Mouse (Mus musculus) CH12.LX (cell line): ENCODE measurements at regions not wholly inside any gene's neighbourhood (a gene's known extent, or its start where the extent isn't known, plus 50 kb on each side); places are given as distances from the start of the nearest gene placed in this dataset.

Source experiments
- DNase-seq: peaks from one replicate; pipeline ENCODE4 v3.0.0-alpha.2; 2013; ENCODE audit errors: extremely low read depth
- H3K27ac ChIP-seq: 2 replicates; pipeline ENCODE4 v1.5.1; 2012; ENCODE audit warnings: low read depth, mild to moderate bottlenecking, control low read depth, moderate library complexity; ENCODE audit not compliant: insufficient read depth
- H3K27me3 ChIP-seq: replicated peaks from 2 replicates; pipeline ENCODE3; 2012; ENCODE audit warnings: inconsistent platforms
- H3K36me3 ChIP-seq, 2 experiments: replicated peaks in 1 of 2; 2 replicates each; pipeline versions ENCODE3 to v1.6.1; 2012; ENCODE audit warnings: inconsistent platforms in 1 of 2, low read length in 1 of 2, mild to moderate bottlenecking in 1 of 2, mixed read lengths in 1 of 2, moderate library complexity in 1 of 2; ENCODE audit not compliant: control insufficient read depth in 1 of 2, insufficient read depth in 1 of 2
- H3K4me1 ChIP-seq, 2 experiments: 2 replicates each; pipeline ENCODE4 v1.6.1; 2012; ENCODE audit warnings: inconsistent platforms in 1 of 2, moderate library complexity in 1 of 2; ENCODE audit not compliant: insufficient read depth in 2 of 2, control insufficient read depth in 1 of 2
- H3K4me2 ChIP-seq: 2 replicates; pipeline ENCODE4 v1.6.1; 2012; ENCODE audit warnings: low read depth, mild to moderate bottlenecking, control low read depth; ENCODE audit not compliant: poor library complexity, insufficient read depth, severe bottlenecking
- H3K4me3 ChIP-seq, 3 experiments: fragments of 150-350 bp in 1 of 3; sonication (generic) in 1 of 3; replicated peaks in 1 of 3; 2 replicates each; pipeline versions ENCODE3 to v1.5.1; 2011 to 2012; ENCODE audit warnings: low read depth in 2 of 3, low read length in 2 of 3, mild to moderate bottlenecking in 2 of 3, moderate library complexity in 2 of 3, control low read depth in 1 of 3, improper control_type of control experiment in 1 of 3, inconsistent platforms in 1 of 3, mixed read lengths in 1 of 3; ENCODE audit not compliant: poor library complexity in 1 of 3
- H3K79me2 ChIP-seq: replicated peaks from 2 replicates; pipeline ENCODE4 v1.6.1; 2012; ENCODE audit warnings: mild to moderate bottlenecking, moderate library complexity; ENCODE audit not compliant: control insufficient read depth, poor library complexity, insufficient read depth, severe bottlenecking; ENCODE audit errors: extremely low read depth
- H3K9ac ChIP-seq: 2 replicates; pipeline ENCODE4 v1.6.1; 2012; ENCODE audit warnings: low read depth, mild to moderate bottlenecking, control low read depth, moderate library complexity; ENCODE audit not compliant: insufficient read depth
- H3K9me3 ChIP-seq: replicated peaks from 2 replicates; pipeline ENCODE3; 2012; ENCODE audit warnings: low read length, inconsistent platforms, mixed read lengths
- BHLHE40 ChIP-seq: IDR thresholded peaks from 2 replicates; pipeline ENCODE4 v1.6.1; 2011; ENCODE audit warnings: mild to moderate bottlenecking, low read depth, low read length, improper control_type of control experiment
- CHD1 ChIP-seq: IDR thresholded peaks from 2 replicates; pipeline ENCODE4 v1.6.1; 2012; ENCODE audit warnings: low read depth, low read length, improper control_type of control experiment, inconsistent platforms
- CHD2 ChIP-seq: IDR thresholded peaks from 2 replicates; pipeline ENCODE4 v1.6.1; 2011; ENCODE audit warnings: low read length, improper control_type of control experiment
- CTCF ChIP-seq, 2 experiments: IDR thresholded peaks in 1 of 2; conservative IDR thresholded peaks in 1 of 2; 2 replicates each; pipeline ENCODE4 v1.5.1; 2011 to 2012; ENCODE audit warnings: low read depth in 2 of 2, low read length in 2 of 2, improper control_type of control experiment in 1 of 2, inconsistent platforms in 1 of 2, mild to moderate bottlenecking in 1 of 2, moderate library complexity in 1 of 2
- ETS1 ChIP-seq: conservative IDR thresholded peaks from 2 replicates; pipeline ENCODE4 v1.6.1; 2012; ENCODE audit warnings: low read depth, mild to moderate bottlenecking, inconsistent platforms, low read length, improper control_type of control experiment, moderate library complexity
- GABPA ChIP-seq: IDR thresholded peaks from 2 replicates; pipeline ENCODE4 v1.6.1; 2012; ENCODE audit warnings: low read depth, low read length, improper control_type of control experiment, inconsistent platforms; ENCODE audit not compliant: insufficient replicate concordance
- JUN ChIP-seq: IDR thresholded peaks from 2 replicates; pipeline ENCODE4 v1.6.1; 2011; ENCODE audit warnings: low read depth, mild to moderate bottlenecking, low read length, improper control_type of control experiment, moderate library complexity; ENCODE audit not compliant: insufficient read depth
- JUND ChIP-seq: conservative IDR thresholded peaks from 2 replicates; pipeline ENCODE4 v1.6.1; 2011; ENCODE audit warnings: low read depth, low read length, improper control_type of control experiment
- KAT2A ChIP-seq: IDR thresholded peaks from 2 replicates; pipeline ENCODE4 v1.6.1; 2012; ENCODE audit warnings: low read length, improper control_type of control experiment, inconsistent platforms; ENCODE audit not compliant: insufficient replicate concordance
- MAX ChIP-seq: IDR thresholded peaks from 2 replicates; pipeline ENCODE4 v1.6.1; 2011; ENCODE audit warnings: low read length, improper control_type of control experiment
- MEF2A ChIP-seq: IDR thresholded peaks from 2 replicates; pipeline ENCODE4 v1.6.1; 2014; ENCODE audit warnings: low read depth, mild to moderate bottlenecking, inconsistent platforms, low read length, improper control_type of control experiment, borderline replicate concordance
- SIN3A ChIP-seq: IDR thresholded peaks from 2 replicates; pipeline ENCODE4 v1.6.1; 2012; ENCODE audit warnings: low read length, improper control_type of control experiment, inconsistent platforms
- TBP ChIP-seq: conservative IDR thresholded peaks from 2 replicates; pipeline ENCODE4 v1.6.1; 2011; ENCODE audit warnings: low read depth, low read length, improper control_type of control experiment
- UBTF ChIP-seq: IDR thresholded peaks from 2 replicates; pipeline ENCODE4 v1.6.1; 2012; ENCODE audit warnings: low read depth, mild to moderate bottlenecking, inconsistent platforms, low read length, improper control_type of control experiment, moderate library complexity
- ZC3H11A ChIP-seq: IDR thresholded peaks from 2 replicates; pipeline ENCODE4 v1.6.1; 2012; ENCODE audit warnings: low read depth, mild to moderate bottlenecking, inconsistent platforms, low read length, improper control_type of control experiment
- ZMIZ1 ChIP-seq: IDR thresholded peaks from 2 replicates; pipeline ENCODE4 v1.6.1; 2012; ENCODE audit warnings: low read depth, mild to moderate bottlenecking, inconsistent platforms, low read length, improper control_type of control experiment
- ZNF384 ChIP-seq: IDR thresholded peaks from 2 replicates; pipeline ENCODE4 v1.6.1; 2012; ENCODE audit warnings: low read depth, low read length, improper control_type of control experiment, inconsistent platforms
- dilution Hi-C: fragments of 300-500 bp; cut with MboI; formaldehyde crosslinking; loops from 2 replicates; pipeline ENCODE4 v1.14.3; 2020; ENCODE audit warnings: low sequenced_read_pairs; ENCODE audit not compliant: extremely low pct_unique_long_range_greater_than_20kb, extremely low pct_ligation_motif_present
- in situ Hi-C: fragments of 300-500 bp; cut with MboI; formaldehyde crosslinking; loops from 3 replicates; pipeline ENCODE4 v1.14.3; 2019; ENCODE audit warnings: low sequenced_read_pairs, low pct_ligation_motif_present, low pct_unique_long_range_greater_than_20kb, mixed read lengths

DNA sequence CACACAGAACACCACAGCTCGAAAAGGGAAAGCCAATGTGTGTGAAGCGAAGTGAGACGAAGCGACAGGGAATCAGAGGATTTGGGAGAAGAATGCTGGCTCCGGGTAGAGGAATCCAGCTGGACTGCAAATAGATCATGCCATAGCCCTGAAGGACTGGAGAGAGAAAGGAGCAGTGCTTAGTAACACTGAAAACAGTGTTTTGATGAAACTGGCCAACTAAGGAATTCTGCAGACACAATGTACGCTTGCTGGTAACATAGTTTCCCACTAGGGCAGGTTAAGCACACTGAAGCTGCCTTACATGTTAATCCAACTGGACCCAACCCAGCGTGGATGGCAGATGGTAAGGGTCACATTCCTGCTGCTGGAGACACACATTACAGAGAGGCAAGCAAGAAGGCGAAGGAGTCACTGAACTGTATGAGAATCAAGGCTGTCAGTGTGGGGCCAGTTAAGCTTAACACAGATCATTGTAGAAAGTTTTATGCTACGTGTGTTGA lies 102.6 kb upstream of the Myocd start:
- Histone ChIP-seq H3K4me2 (no peak overlapping the region), H3K79me2 (no peaks in the 10 kb centered on the region), H3K36me3 (no peaks in the 10 kb centered on the region), H3K4me1 (no peaks in the 10 kb centered on the region), H3K27me3 (no peaks in the 10 kb centered on the region), H3K9ac (no peak overlapping the region), H3K27ac (no peak overlapping the region)
- dilution Hi-C loops (no loop called here), in situ Hi-C loops (no loop called here)
- TF ChIP-seq GABPA: no peak
- TF ChIP-seq JUND: no peak
- no peak for TF ChIP-seq ZMIZ1
- TF ChIP-seq CHD1: no peak
- TF ChIP-seq, all 38 proteins: peak for 0
- DNase-seq: no peak
- no peaks in the 10 kb centered on the region for H3K9me3 ChIP-seq
- H3K4me3 ChIP-seq: no peak overlapping the region

DNA sequence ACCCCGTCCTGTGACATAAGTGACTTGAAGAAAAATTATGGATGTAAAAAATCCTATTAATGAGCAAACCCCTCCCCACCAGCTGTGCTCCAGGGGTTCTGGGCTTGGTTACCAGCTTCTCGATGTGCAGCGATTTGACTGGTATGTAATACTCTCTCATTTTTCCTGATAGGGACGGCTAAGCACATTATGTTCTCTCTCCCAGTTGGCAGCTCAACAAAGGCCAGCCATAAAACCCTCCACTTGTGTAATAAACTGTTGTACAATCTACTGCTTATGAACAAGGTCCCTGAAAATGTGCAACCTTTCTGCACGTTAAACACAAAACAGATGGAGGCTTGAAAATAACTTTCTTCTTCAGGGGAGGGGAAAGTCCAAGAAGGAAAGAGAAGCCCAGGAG lies 98.0 kb upstream of the Myocd start:
- Histone ChIP-seq H3K9ac (no peak overlapping the region), H3K79me2 (no peaks in the 10 kb centered on the region), H3K36me3 (no peaks in the 10 kb centered on the region), H3K4me2 (no peak overlapping the region), H3K27ac (no peak overlapping the region), H3K27me3 (no peaks in the 10 kb centered on the region), H3K4me3 (no peak overlapping the region), H3K9me3 (no peaks in the 10 kb centered on the region), H3K4me1 (no peaks in the 10 kb centered on the region)
- TF ChIP-seq SIN3A: no peak
- no peak for TF ChIP-seq ETS1
- TF ChIP-seq TBP: no peak
- no peak for TF ChIP-seq JUN
- TF ChIP-seq BHLHE40: no peak
- no peak for TF ChIP-seq CTCF (conservative IDR thresholded peaks at IDR 0.05 in 1 of 2, IDR thresholded peaks at IDR 0.05 in 1 of 2; ENCODE audit: low read depth in 2 of 2, low read length in 2 of 2)
- no peak for TF ChIP-seq ZMIZ1
- TF ChIP-seq MEF2A: no peak
- TF ChIP-seq KAT2A: no peak
- no peak for TF ChIP-seq GABPA
- TF ChIP-seq MAX: no peak
- TF ChIP-seq ZC3H11A: no peak
- no peak for TF ChIP-seq CHD2
- no peak for TF ChIP-seq ZNF384
- no peak for TF ChIP-seq UBTF
- dilution Hi-C loops (no loop called here), in situ Hi-C loops (no loop called here)
- no peak for DNase-seq
